Mouse (Mus musculus): ENCODE data around the gene 9230112D13Rik.

The 9230112D13Rik gene

DNA sequence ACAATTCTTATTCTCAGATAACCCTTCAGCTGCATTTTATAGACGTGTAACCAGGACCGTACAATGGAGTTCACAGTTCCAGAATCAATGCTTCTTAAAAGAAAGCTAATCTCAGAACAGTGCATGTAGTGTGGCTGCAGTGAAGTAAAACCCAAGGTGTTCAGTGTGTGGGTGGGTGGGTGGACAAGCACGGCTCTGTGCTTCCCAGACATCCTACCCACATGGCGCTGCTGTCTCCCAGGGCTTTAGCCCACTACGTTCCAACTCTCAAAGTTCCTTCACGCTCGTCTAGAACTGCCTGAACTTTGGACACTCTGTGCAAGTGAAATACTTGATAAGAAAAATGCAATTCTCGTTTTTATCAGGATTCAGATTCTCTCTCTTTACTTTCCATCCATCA lies at the start of gene 9230112D13Rik:
Gene 9230112D13Rik, minus strand, starts transcription at position 101 of the 400 bp plus-strand sequence.
- DNase-seq (ENCODE audit: low read depth, low spot score) = no peak

DNA sequence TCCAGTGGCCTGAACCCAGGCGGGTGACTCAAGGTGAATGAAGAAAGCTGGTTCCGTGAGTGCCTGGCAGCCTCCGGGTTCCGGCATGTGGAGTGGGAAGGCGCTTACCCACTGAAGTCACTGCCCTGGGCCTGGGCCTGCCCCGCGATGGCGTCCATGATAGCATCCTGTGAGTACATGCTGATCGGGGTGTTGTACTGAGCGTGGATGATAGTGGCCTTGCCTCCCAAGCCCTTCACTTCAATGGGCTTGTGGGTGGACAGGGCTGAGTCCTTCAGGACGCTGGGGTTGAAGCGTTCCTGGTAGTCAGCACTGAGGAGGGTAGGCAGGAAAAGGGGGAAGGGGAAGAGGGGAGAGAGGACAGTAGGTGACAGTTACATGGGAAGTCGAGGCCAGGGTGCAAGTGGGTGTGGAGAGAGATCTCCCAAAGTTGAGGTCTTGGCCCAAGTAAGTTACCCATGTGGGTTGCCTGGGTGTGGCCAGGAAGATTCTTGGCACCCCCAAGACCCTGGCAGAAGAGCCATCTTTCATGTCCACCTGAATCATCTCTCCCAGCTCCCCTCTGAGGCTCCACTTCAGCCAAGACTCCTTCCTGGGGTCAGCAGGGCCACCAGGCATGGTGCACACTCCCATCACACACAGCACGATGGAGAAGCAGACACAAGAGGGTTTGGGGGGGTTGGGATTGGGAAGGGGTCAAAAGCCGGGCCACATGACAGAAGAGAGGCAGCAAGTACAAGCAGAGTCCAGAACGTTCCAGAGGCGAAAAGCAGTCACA lies 49.2 kb upstream of the 9230112D13Rik start:
- no peak for DNase-seq (ENCODE audit: low read depth, low spot score)

DNA sequence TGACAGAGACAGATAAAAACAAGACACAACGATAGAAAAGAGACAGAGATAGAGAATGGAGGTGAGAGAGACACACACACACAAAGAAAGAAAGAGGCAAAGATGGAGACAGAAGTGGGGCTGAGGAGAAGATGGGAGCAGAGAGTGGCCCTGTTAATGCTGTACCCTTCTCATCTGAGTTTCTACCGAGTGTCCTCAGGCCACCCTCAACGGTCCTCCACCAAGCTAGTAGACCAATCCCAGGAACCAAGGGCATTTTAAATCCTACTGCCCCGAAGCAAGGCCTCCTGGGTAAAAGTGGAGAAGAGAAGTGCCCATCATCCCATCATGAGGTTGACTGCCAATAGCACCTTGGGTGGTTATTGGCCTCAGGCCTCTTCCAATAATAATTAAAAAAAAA lies 48.3 kb upstream of the 9230112D13Rik start:
- DNase-seq (ENCODE audit: low read depth, low spot score) = no peak

DNA sequence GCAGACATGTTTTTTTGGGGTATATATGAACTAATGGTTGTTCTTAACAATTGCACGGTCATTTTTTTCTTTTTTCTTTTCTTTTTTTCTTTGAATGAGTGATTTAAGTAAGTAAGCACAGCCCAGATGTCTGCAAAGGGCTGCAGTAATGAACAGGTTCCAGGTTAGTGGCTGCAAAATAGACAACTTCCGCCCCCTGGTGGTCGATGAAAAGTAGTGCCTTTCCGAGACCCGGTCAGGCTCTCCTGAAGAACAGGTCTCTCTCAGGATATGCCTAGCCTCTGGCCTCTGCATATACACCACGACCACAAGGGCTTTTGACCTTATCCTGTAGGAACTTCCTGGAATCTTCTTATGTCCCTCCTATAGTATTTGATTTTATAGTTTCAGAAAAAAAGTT lies 47.7 kb upstream of the 9230112D13Rik start:
- peak; percentile 72 for DNase-seq (ENCODE audit: low read depth, low spot score)

DNA sequence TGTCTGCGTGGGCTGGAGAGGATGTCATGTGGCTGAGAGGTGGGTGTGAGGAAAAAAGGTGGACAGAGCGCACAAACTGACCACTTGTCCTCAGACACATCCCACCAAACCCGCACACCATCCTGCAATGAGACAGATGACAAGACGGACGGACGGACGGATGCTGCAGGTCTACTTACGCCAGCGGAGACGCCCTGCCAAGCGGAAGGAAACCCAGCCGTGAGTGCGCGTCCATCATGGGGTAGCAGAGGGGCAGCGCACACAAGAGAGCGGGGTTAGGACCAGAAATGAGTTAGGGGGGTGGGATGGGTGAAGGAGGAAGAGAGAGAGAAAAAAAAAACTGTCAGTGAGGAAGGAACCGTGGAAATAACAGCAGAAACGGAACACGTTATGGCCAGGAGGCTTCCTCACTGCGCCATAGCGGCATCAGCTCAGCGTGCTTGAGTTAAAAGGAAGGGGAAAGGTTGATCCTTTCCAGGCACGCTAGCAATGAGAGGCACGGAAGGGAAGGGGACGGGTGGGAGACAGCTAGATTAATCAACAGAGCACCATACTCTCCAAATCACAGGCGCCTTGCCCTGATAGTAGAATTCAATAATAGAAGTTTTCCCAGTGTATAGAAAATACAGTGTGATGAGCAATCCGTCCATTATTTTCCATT lies 47.1 kb upstream of the 9230112D13Rik start:
- no peak for DNase-seq (ENCODE audit: low read depth, low spot score)

DNA sequence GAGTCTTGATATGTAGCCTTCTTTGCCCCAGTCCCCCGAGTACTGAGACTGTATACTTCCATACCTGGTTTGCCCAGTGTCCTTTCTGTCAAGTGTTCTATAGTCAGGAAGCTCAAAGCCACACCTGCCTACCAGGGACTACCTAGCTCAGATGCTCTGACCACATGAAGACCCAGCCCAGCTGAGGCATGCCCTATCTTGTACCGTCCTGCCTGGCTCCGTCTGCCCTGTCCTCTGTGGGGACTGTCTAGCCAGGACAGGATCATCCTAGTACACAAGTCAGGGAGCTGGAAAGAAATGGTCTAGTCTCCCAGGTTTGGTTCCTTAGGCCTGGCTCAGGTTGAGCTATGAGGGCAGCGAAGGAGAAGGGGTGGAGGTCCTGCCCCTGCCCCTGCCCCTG lies 46.0 kb upstream of the 9230112D13Rik start:
- no peak for DNase-seq (ENCODE audit: low read depth, low spot score)

DNA sequence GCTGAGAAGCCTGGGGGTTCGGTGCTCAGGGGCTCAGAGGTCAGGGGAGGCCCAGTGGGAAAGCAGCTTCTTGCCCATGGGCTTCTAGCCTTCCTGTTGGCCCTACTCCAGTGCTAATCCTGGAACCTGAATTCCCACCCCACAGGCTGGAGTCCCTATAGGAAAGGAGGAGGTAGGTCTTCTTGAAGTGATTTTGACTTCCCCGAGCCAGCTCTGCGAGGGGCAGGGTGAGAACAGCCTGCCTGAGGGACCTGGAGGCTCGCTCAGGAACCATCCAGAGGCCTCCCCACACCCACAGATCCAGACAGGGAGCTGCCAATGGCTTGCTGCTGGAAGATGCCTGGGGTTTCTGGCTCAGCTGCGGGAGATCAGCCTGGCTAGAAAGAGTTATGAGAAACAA lies 45.1 kb upstream of the 9230112D13Rik start:
- DNase-seq (ENCODE audit: low read depth, low spot score) = no peak

DNA sequence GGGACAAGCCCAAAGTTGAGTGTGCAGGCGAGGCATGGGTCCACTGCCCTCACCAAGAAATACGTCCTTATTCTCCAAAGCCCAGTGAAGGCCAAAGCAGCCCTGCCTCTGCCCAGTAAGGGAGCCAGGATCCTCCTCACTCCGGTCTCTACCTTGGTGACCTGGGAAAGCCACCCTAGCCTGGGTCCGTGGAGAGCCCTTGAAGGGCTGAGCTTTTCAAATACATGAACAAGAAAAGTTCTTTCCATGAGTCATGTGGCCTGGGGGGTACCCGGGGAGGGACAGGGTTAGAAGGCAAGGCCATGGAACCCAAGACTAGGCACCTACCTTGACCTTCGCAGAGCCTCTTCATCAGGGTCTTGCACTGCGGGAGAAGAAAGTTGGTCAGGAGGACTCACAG lies 43.9 kb upstream of the 9230112D13Rik start:
- DNase-seq (ENCODE audit: low read depth, low spot score) = no peak

DNA sequence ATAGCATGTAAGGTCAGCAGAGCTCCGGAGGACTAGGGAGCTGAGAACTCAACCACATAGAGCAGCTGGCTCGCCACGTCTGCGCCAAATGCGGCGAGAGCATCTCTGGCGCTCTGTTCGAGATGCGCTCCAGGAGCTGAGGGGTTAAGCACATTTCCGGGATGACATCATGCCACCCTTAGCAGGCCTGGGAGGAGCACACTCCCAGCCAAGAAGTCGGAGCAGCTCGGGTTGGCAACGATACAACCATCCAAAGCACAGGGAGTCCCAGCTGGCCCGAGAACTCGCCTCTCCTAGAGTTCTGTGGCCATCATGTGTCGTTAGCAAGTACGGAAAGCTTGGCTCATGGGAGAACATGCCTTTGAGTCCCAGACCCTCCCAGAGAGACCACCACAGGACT lies 43.1 kb upstream of the 9230112D13Rik start:
- DNase-seq (ENCODE audit: low read depth, low spot score) = no peak

DNA sequence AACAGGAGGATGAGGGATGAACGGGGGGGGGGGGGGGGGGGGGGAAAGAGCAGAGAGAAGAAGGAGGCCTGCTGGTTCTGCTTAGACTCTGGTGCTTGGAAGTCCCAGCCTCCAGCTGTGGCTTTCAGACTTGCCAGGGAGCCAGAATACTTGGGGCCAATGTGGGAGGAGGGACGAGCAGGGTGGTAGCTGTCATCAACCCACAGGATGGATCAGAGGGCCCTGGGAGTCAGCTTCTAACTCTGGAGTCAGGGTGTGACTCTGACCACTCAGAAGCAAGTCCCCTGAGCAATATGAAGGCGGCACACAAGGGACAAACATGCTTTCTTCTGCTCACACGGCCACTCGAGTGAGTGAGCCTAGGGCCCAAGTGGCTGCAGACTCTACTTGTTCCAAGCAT lies 42.0 kb upstream of the 9230112D13Rik start:
- no peak for DNase-seq (ENCODE audit: low read depth, low spot score)

DNA sequence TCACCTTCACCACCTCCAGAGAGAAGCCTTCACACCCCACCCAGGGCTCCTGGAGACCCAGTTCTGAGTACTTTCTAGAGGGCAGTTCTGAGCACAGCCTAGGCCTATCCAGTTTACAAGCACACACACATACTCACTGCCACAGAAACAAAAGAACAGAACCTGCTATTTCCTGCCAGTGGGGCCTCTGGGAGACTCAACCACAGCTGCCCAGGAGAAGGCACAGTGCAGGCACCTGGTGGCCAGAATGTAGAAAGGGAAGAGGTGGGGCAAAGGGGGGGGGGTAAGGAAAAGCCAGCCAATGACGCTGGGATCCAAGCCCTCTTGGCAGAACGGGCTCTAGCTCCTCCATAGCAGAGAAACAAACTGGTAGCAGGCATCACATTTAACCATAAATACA lies 39.8 kb upstream of the 9230112D13Rik start:
- DNase-seq (ENCODE audit: low read depth, low spot score) = no peak

DNA sequence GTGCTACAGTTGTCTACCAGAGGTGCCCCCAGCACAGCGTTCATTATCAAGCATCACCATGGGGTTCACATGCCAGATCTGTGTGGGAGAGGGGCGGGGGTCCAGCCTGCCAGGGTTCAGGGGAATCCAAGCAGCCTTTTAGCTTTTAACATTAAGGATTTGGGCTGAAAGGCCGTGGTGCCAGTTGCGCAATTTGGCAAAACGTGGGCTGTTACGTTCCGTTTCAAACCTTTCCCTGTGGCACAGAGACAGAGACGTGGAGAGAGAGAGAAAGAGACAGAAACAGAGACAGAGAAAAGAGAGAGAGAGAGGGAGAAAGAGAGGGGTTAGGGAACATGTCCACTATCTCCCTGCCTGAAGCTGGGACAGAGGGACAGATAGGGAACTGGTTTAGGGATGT lies 39.0 kb upstream of the 9230112D13Rik start:
- DNase-seq (ENCODE audit: low read depth, low spot score) = no peak

DNA sequence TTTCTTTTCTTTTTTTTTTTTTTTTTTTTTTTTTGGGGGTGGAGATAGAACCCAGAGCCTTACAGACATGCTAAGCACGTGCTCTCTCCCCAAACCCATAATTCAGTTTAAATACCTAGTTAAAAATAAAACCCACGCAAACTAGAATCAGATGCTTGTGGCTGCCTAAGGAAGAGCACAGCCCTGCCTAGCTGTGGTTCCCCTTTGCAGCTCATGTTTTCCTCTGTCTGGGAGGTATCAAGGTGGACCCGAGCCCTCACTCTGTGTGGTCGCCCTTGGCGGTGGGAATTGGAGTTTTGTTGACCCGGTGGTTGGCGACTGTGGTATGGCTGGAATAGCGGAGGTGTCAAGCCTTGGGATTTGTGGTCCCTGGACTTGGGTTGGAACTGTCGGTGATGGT lies 36.3 kb upstream of the 9230112D13Rik start:
- no peak for DNase-seq (ENCODE audit: low read depth, low spot score)

DNA sequence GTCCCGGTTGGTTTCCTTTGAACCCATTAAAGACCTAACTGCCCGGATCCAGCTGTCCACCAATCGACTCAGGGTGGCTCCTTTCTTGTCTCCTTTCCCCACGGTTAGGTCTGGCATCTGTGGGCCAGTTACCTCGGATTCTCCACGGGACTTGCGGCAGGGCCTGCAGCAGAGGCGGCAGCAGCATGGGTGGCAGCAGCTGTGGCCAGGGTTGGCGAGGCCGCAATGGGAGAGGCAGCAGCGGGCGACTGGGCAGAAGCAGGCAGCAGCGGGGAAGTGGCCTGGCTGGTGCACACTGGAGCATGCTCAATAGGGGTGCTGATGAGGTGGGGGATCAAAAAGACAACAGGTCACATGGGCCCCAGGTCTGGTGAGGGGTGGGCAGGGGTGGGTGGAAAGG lies 32.6 kb upstream of the 9230112D13Rik start:
- DNase-seq (ENCODE audit: low read depth, low spot score) = no peak

DNA sequence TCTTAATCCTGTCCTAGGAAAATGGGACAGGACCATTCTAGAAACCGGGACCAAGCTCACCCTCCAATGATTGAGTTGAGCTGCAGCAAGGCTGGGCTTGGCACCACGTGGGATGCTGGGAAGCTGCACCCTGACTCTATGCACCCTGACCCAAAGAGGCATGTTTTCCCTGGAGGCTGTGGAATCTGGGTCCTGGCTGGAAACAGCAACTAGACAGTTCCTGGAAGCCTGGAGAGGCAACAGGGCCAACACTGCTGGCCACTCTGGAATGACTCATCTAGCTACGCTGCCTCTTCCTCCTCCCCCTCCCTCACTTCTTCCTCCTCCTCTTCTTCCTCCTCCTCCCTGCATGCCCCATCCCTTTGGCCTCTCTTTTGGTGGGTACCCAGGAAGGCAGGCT lies 31.4 kb upstream of the 9230112D13Rik start:
- no peak for DNase-seq (ENCODE audit: low read depth, low spot score)

DNA sequence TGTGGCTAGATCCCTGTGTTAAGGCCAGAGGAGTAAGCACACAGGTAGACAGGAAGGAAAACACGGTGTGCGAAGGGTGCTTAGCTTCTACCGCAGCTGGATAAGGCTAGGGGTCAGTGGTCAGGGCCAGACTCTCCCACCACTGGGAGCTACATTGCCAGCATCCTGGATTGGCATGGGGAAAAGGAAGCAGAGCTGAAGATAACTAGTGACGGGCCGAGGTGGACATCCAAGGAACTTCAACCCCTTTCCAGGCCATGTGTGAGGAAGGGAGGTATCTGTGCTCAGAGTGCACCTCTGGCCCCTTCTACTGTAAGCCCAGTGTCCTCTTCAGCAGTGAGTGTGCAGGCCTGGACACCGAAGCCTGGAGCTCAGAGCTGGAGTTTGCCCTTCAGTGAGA lies 30.9 kb upstream of the 9230112D13Rik start:
- no peak for DNase-seq (ENCODE audit: low read depth, low spot score)

DNA sequence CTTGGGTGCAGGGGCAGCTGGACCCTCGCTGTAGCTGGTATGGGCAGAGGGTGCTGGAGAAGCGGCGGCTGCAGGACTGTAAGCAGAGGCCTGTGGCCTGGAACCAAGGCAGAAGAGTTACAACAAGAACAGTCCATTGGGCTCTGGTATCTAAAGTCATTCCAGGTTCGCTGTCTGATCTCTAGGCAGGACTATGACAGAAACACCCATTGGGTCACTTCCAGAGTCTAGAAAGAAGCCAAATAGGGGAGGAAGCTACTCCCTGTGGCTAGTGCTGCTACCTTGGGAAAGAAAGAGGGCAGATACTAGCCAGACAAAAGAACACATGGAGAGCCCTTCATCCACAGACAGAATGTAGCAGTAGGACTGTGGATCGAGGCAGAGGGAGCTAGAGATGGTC lies 29.6 kb upstream of the 9230112D13Rik start:
- no peak for DNase-seq (ENCODE audit: low read depth, low spot score)

DNA sequence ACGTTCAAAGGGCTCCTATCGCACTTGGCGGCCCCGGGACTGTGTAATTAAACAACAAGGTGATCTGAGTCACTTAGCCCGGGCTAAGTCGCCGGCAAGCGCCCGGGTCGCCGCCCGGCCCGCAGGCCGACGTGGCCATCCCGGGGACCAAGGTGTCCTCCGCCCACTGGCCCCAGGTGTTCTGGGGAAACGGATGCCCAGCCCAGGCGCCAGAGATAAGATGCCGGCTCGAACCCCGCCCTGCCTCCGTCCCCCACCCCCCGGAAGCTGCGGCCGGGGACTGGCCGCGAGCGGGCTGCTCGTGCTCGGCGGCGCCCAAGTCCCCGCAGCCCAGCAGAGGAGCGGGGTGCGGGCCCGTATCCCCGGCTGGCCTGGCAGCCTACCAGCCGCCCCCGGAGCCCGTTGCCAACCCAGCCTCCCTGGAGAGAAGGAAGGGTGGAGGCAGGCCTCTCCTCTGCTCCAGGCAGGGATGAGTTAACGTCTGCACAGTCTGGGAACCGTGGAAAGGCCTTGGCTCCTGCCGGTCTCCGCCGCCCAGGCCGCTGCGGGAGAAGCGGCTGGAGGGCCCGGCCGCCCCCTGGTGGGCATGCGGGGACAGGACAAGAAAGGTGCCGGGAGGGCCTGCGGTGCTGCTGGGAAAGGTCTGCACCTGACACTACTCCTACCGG lies 26.5 kb upstream of the 9230112D13Rik start:
- DNase-seq (ENCODE audit: low read depth, low spot score) = peak; percentile 71

DNA sequence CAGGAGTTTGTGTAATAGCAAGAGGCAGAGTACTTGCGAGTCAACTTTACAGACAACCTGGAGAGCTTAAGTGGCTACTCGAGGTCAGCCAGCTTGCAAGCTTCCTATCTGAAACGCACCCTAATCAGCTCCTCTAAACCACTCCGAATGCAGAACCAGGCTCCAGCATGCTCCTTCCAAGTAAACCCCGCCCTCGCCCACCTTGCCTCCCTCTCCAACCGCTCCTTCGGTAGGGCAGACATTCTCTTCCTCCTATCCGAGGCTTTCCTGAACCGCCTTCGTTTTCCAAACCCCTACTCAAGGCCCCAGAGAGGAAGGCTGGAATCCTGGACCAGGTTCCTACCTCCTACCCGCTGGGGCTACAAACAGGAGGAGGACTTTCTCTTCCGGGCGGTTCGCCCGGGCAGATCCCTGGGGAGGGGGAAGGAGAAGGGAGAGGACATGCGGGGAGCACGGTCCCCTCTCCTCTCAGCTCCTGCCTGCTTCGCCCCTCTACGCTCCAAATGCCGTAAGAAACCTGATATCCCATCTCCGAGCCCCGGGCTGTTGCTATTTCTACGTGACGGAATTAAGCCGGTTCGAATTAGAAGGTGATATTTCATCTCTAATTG lies 25.9 kb upstream of the 9230112D13Rik start:
- DNase-seq (ENCODE audit: low read depth, low spot score) = peak; percentile 56

DNA sequence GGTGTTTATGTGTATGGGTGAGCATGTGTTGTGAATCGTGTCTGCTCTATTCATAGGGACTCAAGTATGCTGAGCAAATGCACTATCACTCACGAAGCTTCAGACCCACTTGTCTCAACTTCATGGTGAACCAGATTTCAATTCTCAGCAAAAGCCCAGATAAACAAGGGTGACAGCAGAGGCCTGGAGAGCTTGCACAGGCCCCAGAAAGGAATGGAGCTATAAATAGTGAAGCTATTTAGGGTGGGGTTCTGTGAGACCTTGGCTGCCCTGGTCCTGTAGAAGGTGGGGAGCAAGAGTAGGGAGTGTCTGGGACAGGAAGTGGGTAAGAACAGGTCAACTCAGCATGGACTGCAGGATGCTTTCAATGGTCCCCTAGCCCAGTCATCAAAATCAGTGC lies 21.9 kb upstream of the 9230112D13Rik start:
- DNase-seq (ENCODE audit: low read depth, low spot score) = no peak

DNA sequence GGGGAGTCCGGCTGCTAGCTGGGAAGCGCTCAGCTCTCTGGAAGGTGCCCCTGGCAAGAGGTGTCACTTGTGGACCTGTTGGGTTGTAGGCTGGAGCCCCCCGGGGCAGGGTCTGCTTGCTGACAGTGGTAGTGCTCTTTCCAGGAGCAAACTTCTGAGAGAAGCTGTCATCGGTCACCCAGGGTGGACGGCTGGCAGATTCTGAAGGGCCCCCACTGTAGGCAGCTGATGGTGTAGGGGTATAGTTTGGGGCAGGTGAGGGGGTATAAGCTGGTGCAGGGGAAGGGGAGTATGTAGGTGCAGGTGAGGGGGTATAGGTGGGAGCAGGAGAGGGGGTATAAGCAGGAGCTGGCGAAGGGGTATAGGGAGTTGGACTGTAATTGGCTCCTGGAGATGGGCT lies 21.4 kb upstream of the 9230112D13Rik start:
- no peak for DNase-seq (ENCODE audit: low read depth, low spot score)

DNA sequence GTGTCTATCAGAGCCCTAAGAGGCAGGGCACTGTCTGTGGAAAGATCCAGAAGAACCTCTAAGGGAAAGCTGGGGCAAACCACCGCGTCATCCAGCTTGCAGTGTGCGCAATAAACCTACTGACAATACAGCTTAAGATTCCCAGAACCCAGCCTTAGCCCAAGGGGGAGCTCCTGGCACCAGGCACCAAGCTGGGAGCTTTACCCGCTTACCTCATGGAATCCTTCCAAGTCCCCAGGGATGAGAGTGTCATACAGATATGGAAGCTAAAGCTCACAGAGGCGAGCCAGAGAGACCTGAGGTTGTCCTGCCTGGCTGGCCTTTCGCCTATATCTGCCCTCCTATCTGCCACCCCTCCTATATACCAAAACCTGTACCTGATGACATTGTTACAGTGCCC lies 21.0 kb upstream of the 9230112D13Rik start:
- DNase-seq (ENCODE audit: low read depth, low spot score) = no peak
